Mouse (Mus musculus) cerebellum, adult 9-10 months (tissue): ENCODE results near the gene Faf1.

Experiments
- DNase-seq: peaks from one replicate; pipeline ENCODE4 v3.0.0; 2022

Gene Faf1

GRCm38 (mm10) chr4:109981083-109981870, 304.9 kb downstream of the Faf1 start:
- no peak for DNase-seq

GRCm38 (mm10) chr4:109981871-109982680, 305.7 kb downstream of the Faf1 start:
- no peak for DNase-seq

GRCm38 (mm10) chr4:109982681-109983265, 306.4 kb downstream of the Faf1 start:
- DNase-seq = no peak

GRCm38 (mm10) chr4:109983281-109984001, 307.1 kb downstream of the Faf1 start:
- no peak for DNase-seq

GRCm38 (mm10) chr4:109984011-109984411, 307.6 kb downstream of the Faf1 start:
- DNase-seq = no peak

GRCm38 (mm10) chr4:109984496-109985423, 308.4 kb downstream of the Faf1 start:
- no peak for DNase-seq

- no peak for DNase-seq
These were observed 309.2 kb downstream of the Faf1 start for GRCm38 (mm10) chr4:109985424-109986172.

- DNase-seq = no peak
These were observed 309.9 kb downstream of the Faf1 start for GRCm38 (mm10) chr4:109986301-109986700.

- no peak for DNase-seq
These were observed 310.5 kb downstream of the Faf1 start for GRCm38 (mm10) chr4:109986748-109987355.

- DNase-seq = no peak
These were observed 311.4 kb downstream of the Faf1 start for GRCm38 (mm10) chr4:109987560-109988362.

- DNase-seq = no peak
These were observed 312.0 kb downstream of the Faf1 start for GRCm38 (mm10) chr4:109988411-109988810.

GRCm38 (mm10) chr4:109989213-109989612, 312.8 kb downstream of the Faf1 start:
- DNase-seq = no peak

GRCm38 (mm10) chr4:110006044-110006443, 329.7 kb downstream of the Faf1 start:
- DNase-seq = no peak
